ENCODE assay signal across 11 mouse cellular contexts in genomic region chr1:168056479-168056878, GRCm38 (mm10).
DNase-seq lines count a peak whose midpoint lies in the region; ATAC-seq and TF ChIP-seq lines count a peak whose summit lies in the region.
"Had no signal": no experiment of that assay in that cellular context is flagged by ENCODE, and none has a peak within 500 bp of the region (broad histone marks: within the 10 kb centered on the region; RNA-seq: fewer than 3 reads in every experiment).

No protein-coding gene starts in this region.

- H3K27ac ChIP-seq in heart, embryonic 10.5 days = peak overlapping the region; percentile 49; the same call in 1 of the 2 replicates
- H3K27ac ChIP-seq in liver, embryonic 12.5 days = no peak overlapping the region
- H3K27ac ChIP-seq in liver, postnatal 0 days (ENCODE audit: low read depth) = no peak overlapping the region
- H3K27ac ChIP-seq in embryonic facial prominence, embryonic 10.5 days (replicated peaks) = peak overlapping the region; percentile 40; the same call in 1 of the 2 replicates
- no peak overlapping the region for H3K27ac ChIP-seq in neural tube, embryonic 11.5 days (ENCODE audit: low read depth, low read length)

- H3K36me3 ChIP-seq in heart, embryonic 10.5 days = no peaks in the 10 kb centered on the region
- H3K36me3 ChIP-seq in liver, embryonic 12.5 days = no peaks in the 10 kb centered on the region
- H3K36me3 ChIP-seq in liver, postnatal 0 days (replicated peaks; ENCODE audit: insufficient read depth, low read length) = no peaks in the 10 kb centered on the region
- no peaks in the 10 kb centered on the region for H3K36me3 ChIP-seq in embryonic facial prominence, embryonic 10.5 days (replicated peaks)
- no peaks in the 10 kb centered on the region for H3K36me3 ChIP-seq in neural tube, embryonic 11.5 days (ENCODE audit: control insufficient read depth, insufficient read depth, low read length)

- 0 out of 2 replicates have a peak overlapping the region, but pooled peaks have one; percentile 6 for H3K4me2 ChIP-seq in liver, embryonic 12.5 days
- H3K4me2 ChIP-seq in liver, postnatal 0 days (ENCODE audit: low read depth, low read length) = no peak overlapping the region
- no peak overlapping the region for H3K4me2 ChIP-seq in neural tube, embryonic 11.5 days (ENCODE audit: low read depth)

- no peaks in the 10 kb centered on the region for H3K9me3 ChIP-seq in heart, embryonic 10.5 days
- no peaks in the 10 kb centered on the region for H3K9me3 ChIP-seq in liver, embryonic 12.5 days (replicated peaks)
- no peaks in the 10 kb centered on the region for H3K9me3 ChIP-seq in liver, postnatal 0 days (ENCODE audit: low read length)
- H3K9me3 ChIP-seq in embryonic facial prominence, embryonic 10.5 days = no peaks in the 10 kb centered on the region
- H3K9me3 ChIP-seq in neural tube, embryonic 11.5 days (ENCODE audit: control insufficient read depth, low read length) = no peaks in the 10 kb centered on the region
- H3K9me3 ChIP-seq: megakaryocyte, embryonic 14.5 days had no signal

- no peak for DNase-seq in heart, embryonic 10.5 days (ENCODE audit: low spot score)
- no peak for DNase-seq in heart, adult 8-10 months (ENCODE audit: low spot score)
- no peak for DNase-seq in liver, postnatal 0 days
- peak; percentile 28 for DNase-seq in embryonic facial prominence, embryonic 10.5 days (ENCODE audit: low spot score)
- peak; percentile 39 for DNase-seq in neural tube, embryonic 11.5 days (ENCODE audit: low spot score)
- no peak for DNase-seq in cerebellum, adult 9-11 months
- no peak for DNase-seq in layer of hippocampus, adult 18-20 months (ENCODE audit: low spot score in 2 of 2)
- DNase-seq: layer of hippocampus, adult 9-11 months; liver had no signal

- H3K4me1 ChIP-seq in heart, embryonic 10.5 days = peaks cover 12% of the 10 kb centered on the region; the same call in 1 of the 2 replicates
- no peaks in the 10 kb centered on the region for H3K4me1 ChIP-seq in liver, embryonic 12.5 days
- H3K4me1 ChIP-seq in liver, postnatal 0 days (ENCODE audit: insufficient read depth) = no peaks in the 10 kb centered on the region
- peaks cover 6% of the 10 kb centered on the region for H3K4me1 ChIP-seq in embryonic facial prominence, embryonic 10.5 days
- H3K4me1 ChIP-seq in neural tube, embryonic 11.5 days (ENCODE audit: control insufficient read depth, insufficient read depth, low read length) = 0 out of 2 replicates have a peak, but pooled peaks cover 2% of the 10 kb centered on the region
- H3K4me1 ChIP-seq: megakaryocyte, embryonic 14.5 days had no signal

- 8% methylated on average over 6 of the region's 7 CpGs for WGBS in heart, embryonic 10.5 days
- 11% methylated on average over 5 of the region's 7 CpGs for WGBS in liver, embryonic 12.5 days (ENCODE audit: insufficient replicate concordance)
- WGBS in liver, postnatal 0 days (ENCODE audit: insufficient replicate concordance) = 11% methylated on average over 7 of the region's 7 CpGs
- 8% methylated on average over 7 of the region's 7 CpGs for WGBS in embryonic facial prominence, embryonic 10.5 days
- WGBS in neural tube, embryonic 11.5 days = 0% methylated on average over 6 of the region's 7 CpGs

- ATAC-seq in liver, embryonic 12.5 days = no peak
- no peak for ATAC-seq in liver, postnatal 0 days
- peak; percentile 75; the same call in 1 of the 2 replicates for ATAC-seq in neural tube, embryonic 11.5 days (ENCODE audit: insufficient read depth, low FRiP score, low TSS enrichment)

- H3K4me3 ChIP-seq in heart, embryonic 10.5 days = peak overlapping the region; percentile 40; the same call in 1 of the 2 replicates
- H3K4me3 ChIP-seq in liver, embryonic 12.5 days = no peak overlapping the region
- H3K4me3 ChIP-seq in liver, postnatal 0 days (ENCODE audit: low read depth, low read length) = no peak overlapping the region
- 0 out of 2 replicates have a peak overlapping the region, but pooled peaks have one; percentile 36 for H3K4me3 ChIP-seq in embryonic facial prominence, embryonic 10.5 days
- no peak overlapping the region for H3K4me3 ChIP-seq in neural tube, embryonic 11.5 days (ENCODE audit: low read depth, low read length)
- H3K4me3 ChIP-seq: megakaryocyte, embryonic 14.5 days had no signal

- H3K27me3 ChIP-seq in heart, embryonic 10.5 days (ENCODE audit: insufficient read depth, poor library complexity, severe bottlenecking) = no peaks in the 10 kb centered on the region
- H3K27me3 ChIP-seq in liver, embryonic 12.5 days (replicated peaks) = no peaks in the 10 kb centered on the region
- H3K27me3 ChIP-seq in liver, postnatal 0 days (ENCODE audit: insufficient read depth, low read length) = no peaks in the 10 kb centered on the region
- H3K27me3 ChIP-seq in embryonic facial prominence, embryonic 10.5 days (replicated peaks; ENCODE audit: low read depth, poor library complexity, severe bottlenecking) = no peaks in the 10 kb centered on the region
- no peaks in the 10 kb centered on the region for H3K27me3 ChIP-seq in neural tube, embryonic 11.5 days (ENCODE audit: control insufficient read depth, insufficient read depth, low read length)
- H3K27me3 ChIP-seq: megakaryocyte, embryonic 14.5 days had no signal

- no peak for TF ChIP-seq CTCF in liver, postnatal 0 days (IDR thresholded peaks at IDR 0.05; ENCODE audit: low read depth)

- TF ChIP-seq EP300 in liver, postnatal 0 days (IDR thresholded peaks at IDR 0.05; ENCODE audit: low read depth) = no peak

- no peak overlapping the region for H3K9ac ChIP-seq in liver, embryonic 12.5 days
- H3K9ac ChIP-seq in liver, postnatal 0 days (replicated peaks) = no peak overlapping the region
- H3K9ac ChIP-seq in neural tube, embryonic 11.5 days (ENCODE audit: low read length) = no peak overlapping the region

Comparison
In these comparisons a context has a peak if more than half of its experiments do, and no peak if none do; other contexts are left out.
1. DNase-seq: peak in embryonic facial prominence, embryonic 10.5 days (single experiment) and neural tube, embryonic 11.5 days (single experiment); none in heart, embryonic 10.5 days (single experiment), heart, adult 8-10 months (single experiment), liver, postnatal 0 days (single experiment), cerebellum, adult 9-11 months (single experiment) and layer of hippocampus, adult 18-20 months (0 of 2).
2. H3K27ac ChIP-seq: peak in heart, embryonic 10.5 days (single experiment) and embryonic facial prominence, embryonic 10.5 days (single experiment); none in liver, embryonic 12.5 days (single experiment), liver, postnatal 0 days (single experiment) and neural tube, embryonic 11.5 days (single experiment).
3. H3K4me3 ChIP-seq: peak in heart, embryonic 10.5 days (single experiment) and embryonic facial prominence, embryonic 10.5 days (single experiment); none in liver, embryonic 12.5 days (single experiment), liver, postnatal 0 days (single experiment) and neural tube, embryonic 11.5 days (single experiment).